Mouse (Mus musculus): ENCODE results near the gene Prim1. TPM values are rescaled to one million over a fixed set of nuclear protein-coding genes. Genes with fewer than 3 reads are reported as not detected.

Gene Prim1
- polyA plus RNA-seq, 1 experiment from 2014 or later: 88.3 TPM

DNA sequence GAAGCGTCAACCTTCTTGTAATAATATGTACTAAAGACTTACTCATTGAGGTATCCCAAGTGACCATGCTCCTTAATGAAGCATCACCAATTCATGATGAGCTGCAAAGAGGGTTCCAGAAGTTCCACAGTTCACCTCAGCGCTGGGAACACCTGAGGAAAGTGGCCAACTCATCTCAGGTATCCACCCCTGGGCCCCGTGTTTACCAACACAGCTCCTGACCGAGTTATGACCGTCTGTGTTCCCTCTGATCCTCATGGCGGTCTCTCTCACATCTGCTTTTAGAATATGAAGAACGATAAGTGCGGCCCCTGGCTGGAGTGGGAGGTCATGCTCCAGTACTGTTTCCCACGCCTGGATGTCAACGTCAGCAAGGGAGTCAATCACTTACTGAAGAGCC, 8.5 kb downstream of the Prim1 start:
- ATAC-seq (ENCODE audit: low FRiP score) (no peak), DNase-seq (ENCODE audit: low spot score) (no peak)
- Histone ChIP-seq H3K36me3 (ENCODE audit: control insufficient read depth, insufficient read depth, low read length) (0 out of 2 replicates have a peak, but pooled peaks cover 10% of the 10 kb centered on the region), H3K4me3 (ENCODE audit: low read depth, low read length) (no peak overlapping the region), H3K4me1 (replicated peaks; ENCODE audit: control insufficient read depth, insufficient read depth, low read length) (no peaks in the 10 kb centered on the region), H3K9me3 (ENCODE audit: control insufficient read depth, low read length) (no peaks in the 10 kb centered on the region), H3K27me3 (ENCODE audit: control insufficient read depth, insufficient read depth, low read length) (no peaks in the 10 kb centered on the region), H3K27ac (ENCODE audit: low read depth, low read length) (no peak overlapping the region), H3K9ac (ENCODE audit: low read depth, low read length) (no peak overlapping the region), H3K4me2 (replicated peaks; ENCODE audit: low read depth, low read length) (no peak overlapping the region)
- WGBS: 95% methylated on average over 10 of the region's 10 CpGs

- H3K27me3 ChIP-seq (ENCODE audit: control insufficient read depth, insufficient read depth, low read length): no peaks in the 10 kb centered on the region
- H3K4me3 ChIP-seq (ENCODE audit: low read depth, low read length): no peak overlapping the region
- H3K36me3 ChIP-seq (ENCODE audit: control insufficient read depth, insufficient read depth, low read length): 0 out of 2 replicates have a peak, but pooled peaks cover 3% of the 10 kb centered on the region
- no peak overlapping the region for H3K27ac ChIP-seq (ENCODE audit: low read depth, low read length)
- 0 out of 2 replicates have a peak, but pooled peaks cover 3% of the 10 kb centered on the region for H3K4me1 ChIP-seq (replicated peaks; ENCODE audit: control insufficient read depth, insufficient read depth, low read length)
- 91% methylated on average over 7 of the region's 7 CpGs for WGBS
- H3K9me3 ChIP-seq (ENCODE audit: control insufficient read depth, low read length): no peaks in the 10 kb centered on the region
- H3K4me2 ChIP-seq (replicated peaks; ENCODE audit: low read depth, low read length): no peak overlapping the region
- no peak for ATAC-seq (ENCODE audit: low FRiP score)
- no peak overlapping the region for H3K9ac ChIP-seq (ENCODE audit: low read depth, low read length)
- no peak for DNase-seq (ENCODE audit: low spot score)
These were observed 15.0 kb downstream of the Prim1 start for GRCm38 (mm10) chr10:128029931-128030330.

- ATAC-seq (ENCODE audit: low FRiP score) (no peak), DNase-seq (ENCODE audit: low spot score) (no peak)
- Histone ChIP-seq H3K27me3 (ENCODE audit: control insufficient read depth, insufficient read depth, low read length) (no peaks in the 10 kb centered on the region), H3K4me3 (ENCODE audit: low read depth, low read length) (no peak overlapping the region), H3K27ac (ENCODE audit: low read depth, low read length) (no peak overlapping the region), H3K36me3 (ENCODE audit: control insufficient read depth, insufficient read depth, low read length) (0 out of 2 replicates have a peak, but pooled peaks cover 3% of the 10 kb centered on the region), H3K9me3 (ENCODE audit: control insufficient read depth, low read length) (no peaks in the 10 kb centered on the region), H3K9ac (ENCODE audit: low read depth, low read length) (no peak overlapping the region), H3K4me2 (replicated peaks; ENCODE audit: low read depth, low read length) (no peak overlapping the region), H3K4me1 (replicated peaks; ENCODE audit: control insufficient read depth, insufficient read depth, low read length) (0 out of 2 replicates have a peak, but pooled peaks cover 3% of the 10 kb centered on the region)
- 86% methylated on average over 2 of the region's 2 CpGs for WGBS
These were observed 15.9 kb downstream of the Prim1 start for GRCm38 (mm10) chr10:128030860-128031259.

GRCm38 (mm10) chr10:128036746-128037425, 21.9 kb downstream of the Prim1 start:
- 12% methylated on average over 10 of the region's 10 CpGs for WGBS
- Histone ChIP-seq H3K27me3 (ENCODE audit: control insufficient read depth, insufficient read depth, low read length) (no peaks in the 10 kb centered on the region), H3K27ac (ENCODE audit: low read depth, low read length) (no peak overlapping the region), H3K4me3 (ENCODE audit: low read depth, low read length) (peak overlapping the region; percentile 96), H3K4me1 (replicated peaks; ENCODE audit: control insufficient read depth, insufficient read depth, low read length) (peaks cover 3% of the 10 kb centered on the region; the same call in 1 of the 2 replicates), H3K9ac (ENCODE audit: low read depth, low read length) (peak overlapping the region; percentile 95), H3K36me3 (ENCODE audit: control insufficient read depth, insufficient read depth, low read length) (0 out of 2 replicates have a peak, but pooled peaks cover 8% of the 10 kb centered on the region), H3K9me3 (ENCODE audit: control insufficient read depth, low read length) (no peaks in the 10 kb centered on the region), H3K4me2 (replicated peaks; ENCODE audit: low read depth, low read length) (peak overlapping the region; percentile 77)
- DNase-seq (ENCODE audit: low spot score): peak; percentile 38
- ATAC-seq (ENCODE audit: low FRiP score): no peak

DNA sequence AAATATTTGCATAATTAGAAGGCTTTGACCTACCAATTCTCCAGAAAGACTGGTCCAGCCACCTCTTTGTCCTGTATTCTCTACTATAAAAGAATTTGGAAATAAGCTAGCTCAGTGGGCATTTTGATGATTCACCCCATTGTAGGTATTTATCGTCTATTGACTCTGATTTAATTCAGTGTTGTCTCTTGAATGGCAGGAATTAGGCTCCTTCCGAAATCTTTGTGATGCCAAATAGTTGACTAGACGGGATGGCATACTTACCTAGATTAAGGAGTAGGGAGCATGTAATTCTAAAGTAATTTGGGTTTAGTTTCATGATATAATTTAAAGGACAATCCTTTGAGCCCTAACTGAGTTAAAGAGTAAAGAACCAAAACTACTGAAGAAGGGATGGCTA, 23.0 kb downstream of the Prim1 start:
- no peaks in the 10 kb centered on the region for H3K9me3 ChIP-seq (ENCODE audit: control insufficient read depth, low read length)
- H3K4me3 ChIP-seq (ENCODE audit: low read depth, low read length): no peak overlapping the region
- no peak overlapping the region for H3K9ac ChIP-seq (ENCODE audit: low read depth, low read length)
- 81% methylated on average over 3 of the region's 3 CpGs for WGBS
- DNase-seq (ENCODE audit: low spot score) (no peak), ATAC-seq (ENCODE audit: low FRiP score) (no peak)
- peaks cover 3% of the 10 kb centered on the region; the same call in 1 of the 2 replicates for H3K4me1 ChIP-seq (replicated peaks; ENCODE audit: control insufficient read depth, insufficient read depth, low read length)
- no peak overlapping the region for H3K4me2 ChIP-seq (replicated peaks; ENCODE audit: low read depth, low read length)
- H3K36me3 ChIP-seq (ENCODE audit: control insufficient read depth, insufficient read depth, low read length): 0 out of 2 replicates have a peak, but pooled peaks cover 8% of the 10 kb centered on the region
- no peak overlapping the region for H3K27ac ChIP-seq (ENCODE audit: low read depth, low read length)
- H3K27me3 ChIP-seq (ENCODE audit: control insufficient read depth, insufficient read depth, low read length): no peaks in the 10 kb centered on the region

DNA sequence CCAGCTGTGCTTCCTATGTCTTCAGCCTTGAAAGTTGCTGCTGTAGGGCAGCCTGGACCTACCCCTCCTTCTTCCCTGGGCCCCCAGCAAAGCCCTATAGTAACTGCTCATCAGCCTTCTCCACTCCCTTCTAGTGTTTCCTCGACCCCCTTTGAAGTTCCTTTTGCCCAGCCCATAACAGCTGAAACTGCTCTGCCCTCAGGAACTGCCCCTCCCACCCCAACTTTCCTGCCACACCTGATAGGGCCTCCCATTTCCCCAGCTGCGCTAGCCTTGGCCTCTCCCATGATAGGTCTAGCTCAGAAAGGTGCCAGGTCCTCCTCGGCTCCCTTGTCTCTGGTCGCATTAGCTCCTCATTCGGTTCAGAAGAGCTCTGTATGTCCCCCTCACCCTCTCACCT, 24.2 kb downstream of the Prim1 start:
- DNase-seq (ENCODE audit: low spot score) (no peak), ATAC-seq (ENCODE audit: low FRiP score) (no peak)
- H3K4me1 ChIP-seq (replicated peaks; ENCODE audit: control insufficient read depth, insufficient read depth, low read length): peaks cover 3% of the 10 kb centered on the region; the same call in 1 of the 2 replicates
- H3K4me2 ChIP-seq (replicated peaks; ENCODE audit: low read depth, low read length): no peak overlapping the region
- H3K27ac ChIP-seq (ENCODE audit: low read depth, low read length): no peak overlapping the region
- no peaks in the 10 kb centered on the region for H3K27me3 ChIP-seq (ENCODE audit: control insufficient read depth, insufficient read depth, low read length)
- 0 out of 2 replicates have a peak, but pooled peaks cover 8% of the 10 kb centered on the region for H3K36me3 ChIP-seq (ENCODE audit: control insufficient read depth, insufficient read depth, low read length)
- H3K9me3 ChIP-seq (ENCODE audit: control insufficient read depth, low read length): no peaks in the 10 kb centered on the region
- no peak overlapping the region for H3K9ac ChIP-seq (ENCODE audit: low read depth, low read length)
- H3K4me3 ChIP-seq (ENCODE audit: low read depth, low read length): no peak overlapping the region
- 53% methylated on average over 5 of the region's 5 CpGs for WGBS

GRCm38 (mm10) chr10:128039858-128040257, 24.9 kb downstream of the Prim1 start:
- Histone ChIP-seq H3K4me3 (ENCODE audit: low read depth, low read length) (no peak overlapping the region), H3K9ac (ENCODE audit: low read depth, low read length) (no peak overlapping the region), H3K27ac (ENCODE audit: low read depth, low read length) (no peak overlapping the region), H3K4me1 (replicated peaks; ENCODE audit: control insufficient read depth, insufficient read depth, low read length) (no peaks in the 10 kb centered on the region; the same call in 1 of the 2 replicates), H3K36me3 (ENCODE audit: control insufficient read depth, insufficient read depth, low read length) (0 out of 2 replicates have a peak, but pooled peaks cover 8% of the 10 kb centered on the region), H3K27me3 (ENCODE audit: control insufficient read depth, insufficient read depth, low read length) (no peaks in the 10 kb centered on the region), H3K9me3 (ENCODE audit: control insufficient read depth, low read length) (no peaks in the 10 kb centered on the region), H3K4me2 (replicated peaks; ENCODE audit: low read depth, low read length) (no peak overlapping the region)
- ATAC-seq (ENCODE audit: low FRiP score): no peak
- 82% methylated on average over 3 of the region's 3 CpGs for WGBS
- no peak for DNase-seq (ENCODE audit: low spot score)

DNA sequence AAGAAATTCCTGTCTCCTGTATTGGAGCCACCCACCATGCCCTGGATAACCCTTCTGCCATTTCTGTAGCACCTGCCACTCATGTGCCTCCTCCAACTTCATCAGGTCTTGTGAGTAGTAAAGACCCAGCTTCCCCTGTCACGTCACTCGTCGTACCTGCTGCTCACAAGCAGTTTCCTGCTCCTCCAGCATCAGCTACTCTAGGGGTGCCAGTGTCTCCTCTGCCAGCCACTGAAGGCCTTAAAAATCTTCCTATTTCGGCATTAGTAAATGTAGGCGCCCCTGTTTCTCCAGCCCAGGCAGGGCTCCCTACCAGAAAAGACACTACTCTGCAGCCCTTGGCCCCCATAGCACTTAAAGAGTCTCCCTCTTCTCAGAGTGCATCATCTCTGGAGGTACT, 25.3 kb downstream of the Prim1 start:
- DNase-seq (ENCODE audit: low spot score) (no peak), ATAC-seq (ENCODE audit: low FRiP score) (no peak)
- Histone ChIP-seq H3K9ac (ENCODE audit: low read depth, low read length) (no peak overlapping the region), H3K36me3 (ENCODE audit: control insufficient read depth, insufficient read depth, low read length) (0 out of 2 replicates have a peak, but pooled peaks cover 8% of the 10 kb centered on the region), H3K27me3 (ENCODE audit: control insufficient read depth, insufficient read depth, low read length) (no peaks in the 10 kb centered on the region), H3K4me3 (ENCODE audit: low read depth, low read length) (no peak overlapping the region), H3K4me1 (replicated peaks; ENCODE audit: control insufficient read depth, insufficient read depth, low read length) (no peaks in the 10 kb centered on the region; the same call in 1 of the 2 replicates), H3K4me2 (replicated peaks; ENCODE audit: low read depth, low read length) (no peak overlapping the region), H3K27ac (ENCODE audit: low read depth, low read length) (no peak overlapping the region), H3K9me3 (ENCODE audit: control insufficient read depth, low read length) (no peaks in the 10 kb centered on the region)
- WGBS: 94% methylated on average over 5 of the region's 5 CpGs

- H3K4me3 ChIP-seq (ENCODE audit: low read depth, low read length): no peak overlapping the region
- DNase-seq (ENCODE audit: low spot score) (no peak), ATAC-seq (ENCODE audit: low FRiP score) (no peak)
- H3K27me3 ChIP-seq (ENCODE audit: control insufficient read depth, insufficient read depth, low read length): no peaks in the 10 kb centered on the region
- no peak overlapping the region for H3K27ac ChIP-seq (ENCODE audit: low read depth, low read length)
- no peak overlapping the region for H3K4me2 ChIP-seq (replicated peaks; ENCODE audit: low read depth, low read length)
- no peaks in the 10 kb centered on the region for H3K9me3 ChIP-seq (ENCODE audit: control insufficient read depth, low read length)
- WGBS: 85% methylated on average over 4 of the region's 4 CpGs
- H3K36me3 ChIP-seq (ENCODE audit: control insufficient read depth, insufficient read depth, low read length): 0 out of 2 replicates have a peak, but pooled peaks cover 8% of the 10 kb centered on the region
- no peak overlapping the region for H3K9ac ChIP-seq (ENCODE audit: low read depth, low read length)
- no peaks in the 10 kb centered on the region; the same call in 1 of the 2 replicates for H3K4me1 ChIP-seq (replicated peaks; ENCODE audit: control insufficient read depth, insufficient read depth, low read length)
These were observed 26.7 kb downstream of the Prim1 start for GRCm38 (mm10) chr10:128041636-128042035.

Data from hindbrain, embryonic 11.5 days (tissue).